Mouse (Mus musculus) liver, embryonic 14.5 days (tissue): ENCODE measurements around the gene 4930544D05Rik.

Experiments
- CTCF ChIP-seq: IDR thresholded peaks from 2 replicates; pipeline ENCODE4 v1.5.1; 2016; ENCODE audit warnings: antibody characterized with exemption, low read depth, control low read depth
- EP300 ChIP-seq: IDR thresholded peaks from 2 replicates; pipeline ENCODE4 v1.6.1; 2016; ENCODE audit warnings: antibody characterized with exemption, low read depth

DNA sequence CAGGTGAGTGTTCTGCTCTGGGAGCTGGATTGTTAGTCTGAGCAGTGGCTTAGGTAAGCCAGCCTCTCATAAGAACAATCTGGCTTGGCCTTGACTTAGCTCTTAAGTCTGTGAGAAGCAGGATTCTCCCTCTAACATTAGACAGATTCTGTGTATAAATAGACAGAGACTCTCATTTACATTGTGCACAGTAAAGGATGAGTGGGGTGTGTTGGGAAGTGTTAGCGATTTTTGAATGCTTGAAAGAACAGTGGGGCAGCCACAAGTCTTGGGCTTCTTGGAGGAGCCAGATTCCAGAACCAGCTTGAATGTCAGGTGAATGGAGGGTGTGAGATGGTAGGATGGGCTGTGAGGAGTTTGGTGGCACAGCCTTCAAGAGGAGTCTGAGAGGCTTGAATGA lies 44.0 kb upstream of the 4930544D05Rik start:
- no peak for TF ChIP-seq CTCF
- TF ChIP-seq EP300, result no peak
